Mouse (Mus musculus) thymus, postnatal 0 days (tissue): ENCODE results near the gene Lhfpl4. TPM values are rescaled to one million over a fixed set of nuclear protein-coding genes. Genes with fewer than 3 reads are reported as not detected.

ENCODE experiments used
- DNase-seq: peaks from one replicate; pipeline ENCODE4 v3.0.0-alpha.2; 2015; ENCODE audit warnings: low spot score
- polyA plus RNA-seq: library from polyadenylated mRNA; unstranded; fragments of >200 nt; fragmentation: Nextera tagmentation; extraction: Ambion mirVana; gene quantifications from 2 replicates; pipeline ENCODE4 v1.2.1, GENCODE M21; 2015

Lhfpl4 gene
- polyA plus RNA-seq, 1 experiment from 2014 or later = 0.66 TPM

DNA sequence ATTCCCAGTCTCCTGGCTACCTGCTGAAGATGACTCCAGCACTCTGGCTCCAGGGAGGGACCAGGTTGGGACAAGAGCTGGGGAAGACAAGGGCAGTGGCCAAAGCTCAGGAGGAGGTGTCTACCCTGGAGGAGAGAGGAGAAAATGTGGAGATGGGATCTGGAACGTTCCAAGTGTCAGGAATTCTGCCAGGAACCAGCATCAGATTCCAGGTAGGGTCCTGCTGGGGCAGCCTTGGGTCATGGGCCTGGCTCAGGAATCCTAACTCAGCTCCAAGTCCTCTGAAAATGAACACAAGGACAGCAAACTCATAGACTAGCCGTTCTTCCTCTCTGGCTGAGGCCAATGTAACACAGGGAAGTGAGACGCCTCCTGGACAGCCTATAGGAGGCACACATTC, 25.3 kb downstream of the Lhfpl4 start:
- no peak for DNase-seq

DNA sequence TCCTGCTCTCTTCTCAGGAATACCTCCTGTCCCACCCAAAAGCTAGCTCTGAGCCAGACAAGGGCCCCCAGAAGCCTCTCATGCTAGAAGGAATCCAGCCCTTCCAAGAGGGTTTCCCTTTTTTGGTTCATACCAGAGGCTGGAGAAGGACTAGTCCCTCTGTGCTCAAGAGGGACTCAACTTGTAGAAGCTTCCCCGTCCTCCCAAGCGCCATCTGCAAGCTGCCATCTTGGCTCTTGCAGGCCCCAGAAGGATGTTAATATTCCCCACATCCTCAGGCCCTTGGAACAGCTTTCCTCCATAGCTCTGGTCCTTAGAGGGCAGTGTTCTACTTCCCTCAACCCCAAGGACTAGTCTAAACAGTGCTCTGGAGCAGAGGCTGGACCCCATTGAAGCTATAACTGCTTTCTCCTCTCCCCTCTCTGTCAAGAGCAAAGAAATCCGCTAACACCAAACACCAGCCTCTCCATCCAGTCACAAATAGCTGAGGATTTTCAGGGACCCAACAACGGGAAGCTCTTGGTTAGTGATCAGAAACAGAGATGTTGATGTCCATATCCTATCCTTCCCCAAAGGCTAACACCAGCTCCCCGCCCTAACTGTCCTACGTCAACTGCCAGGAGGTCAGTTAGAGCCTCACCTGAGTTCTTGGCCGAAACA, 26.7 kb downstream of the Lhfpl4 start:
- no peak for DNase-seq

DNA sequence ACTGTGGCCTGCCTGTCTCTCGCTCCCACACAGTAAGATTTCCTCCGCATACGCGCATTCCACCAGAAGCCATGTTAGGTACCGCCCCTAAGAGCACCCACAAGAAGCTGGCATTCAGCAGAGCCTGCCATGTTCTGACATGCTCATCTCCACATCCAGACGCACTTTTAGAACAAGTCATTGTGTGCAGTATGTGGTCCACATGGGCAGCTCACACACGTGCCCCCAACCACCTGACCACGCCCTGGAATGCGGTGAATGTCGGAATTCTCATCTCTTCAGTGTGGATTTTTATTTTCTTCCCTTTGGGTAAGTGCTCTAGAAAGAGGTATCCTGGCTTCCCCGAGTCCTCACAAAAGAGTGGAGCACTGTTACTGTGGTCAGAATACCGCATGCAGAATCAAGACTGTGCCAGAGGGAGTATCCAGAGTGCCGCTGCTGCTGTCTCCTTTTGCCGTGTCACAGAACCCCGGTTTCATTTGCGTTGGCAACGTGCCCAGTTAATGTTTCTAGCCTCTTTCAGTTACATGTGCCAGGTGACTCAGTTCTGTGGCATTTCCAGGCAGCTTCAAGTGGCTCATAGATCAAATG, 28.4 kb downstream of the Lhfpl4 start:
- DNase-seq = no peak

DNA sequence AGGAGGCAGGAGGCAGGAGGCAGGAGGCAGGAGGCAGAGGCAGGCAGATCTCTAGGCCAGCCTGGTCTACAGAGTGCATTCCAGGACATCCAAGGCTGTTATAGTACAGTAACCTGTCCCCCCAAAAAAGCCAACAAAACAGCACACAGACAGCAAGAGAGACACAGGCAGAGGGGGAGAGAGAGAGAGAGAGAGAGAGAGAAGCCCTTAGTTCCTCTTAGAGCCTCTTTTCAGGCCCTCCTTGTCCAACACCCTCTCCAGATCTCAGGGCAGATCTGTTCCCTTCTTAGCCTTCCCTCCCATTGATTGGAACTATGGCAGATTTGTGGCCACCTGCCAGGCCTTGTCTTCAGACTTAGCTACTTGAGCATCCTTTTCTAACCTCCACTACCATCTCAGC, 31.7 kb downstream of the Lhfpl4 start:
- DNase-seq = no peak

DNA sequence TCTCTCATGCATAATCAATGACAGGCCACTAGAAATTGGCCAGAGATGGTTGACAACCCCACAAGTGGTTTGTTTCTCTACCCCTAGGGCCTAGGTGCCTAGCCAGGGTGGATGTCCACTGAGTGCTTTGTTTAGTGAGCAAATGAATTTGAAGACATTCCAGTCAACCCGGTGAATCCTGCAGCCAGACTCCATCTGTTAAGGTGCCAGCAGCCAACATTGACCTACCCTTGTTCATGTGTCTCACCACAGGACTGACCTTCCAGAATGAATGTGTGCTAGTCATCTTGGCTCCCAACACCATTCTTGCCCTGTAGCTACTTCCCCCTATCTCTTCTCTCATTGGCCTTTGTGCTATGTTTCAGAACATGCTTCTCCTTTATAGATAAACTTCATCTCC, 33.2 kb downstream of the Lhfpl4 start:
- DNase-seq = no peak

DNA sequence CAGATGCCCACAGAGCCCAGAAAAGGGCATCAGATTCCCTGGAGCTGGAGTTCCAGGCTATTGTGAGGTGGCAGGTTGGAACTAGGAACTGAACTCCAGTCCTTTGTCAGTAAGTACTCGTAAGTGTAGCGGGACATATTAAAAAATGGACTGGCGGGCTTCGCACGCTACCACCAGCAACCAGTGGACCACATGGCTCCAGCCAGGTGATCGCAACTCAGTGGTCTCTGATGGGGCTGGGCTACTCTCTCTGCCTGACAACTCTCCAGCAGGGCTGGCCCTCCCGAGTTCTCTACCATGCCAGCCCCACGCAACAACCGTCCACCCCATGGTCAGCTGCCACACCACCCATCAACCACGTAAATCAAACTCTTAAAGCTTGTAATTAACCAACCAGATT, 35.1 kb downstream of the Lhfpl4 start:
- no peak for DNase-seq

GRCm38 (mm10) chr6:113156064-113156463, 39.1 kb downstream of the Lhfpl4 start:
- DNase-seq = no peak

GRCm38 (mm10) chr6:113154886-113155285, 40.3 kb downstream of the Lhfpl4 start:
- DNase-seq = no peak

- no peak for DNase-seq
Measured at GRCm38 (mm10) chr6:113154071-113154470, 41.1 kb downstream of the Lhfpl4 start.

DNA sequence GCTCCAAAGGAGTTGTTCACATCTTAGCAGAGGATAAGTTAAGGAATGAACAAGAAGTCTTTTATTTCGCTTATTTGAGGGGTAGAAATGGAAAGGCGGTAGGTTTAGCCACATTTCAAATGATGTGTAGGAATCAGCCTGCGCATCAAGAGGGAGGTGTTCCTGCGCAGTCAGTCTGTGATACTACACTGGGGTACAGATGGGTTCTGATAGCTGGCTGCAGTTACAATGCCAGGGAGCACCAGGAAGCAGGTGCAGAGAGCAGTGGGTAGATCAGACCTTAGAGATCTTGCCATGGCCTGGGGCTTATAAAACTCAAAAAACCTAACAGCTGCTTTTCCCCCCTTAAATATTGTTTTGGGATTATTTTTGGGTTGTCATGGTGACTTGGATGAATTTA, 49.9 kb downstream of the Lhfpl4 start:
- no peak for DNase-seq

DNA sequence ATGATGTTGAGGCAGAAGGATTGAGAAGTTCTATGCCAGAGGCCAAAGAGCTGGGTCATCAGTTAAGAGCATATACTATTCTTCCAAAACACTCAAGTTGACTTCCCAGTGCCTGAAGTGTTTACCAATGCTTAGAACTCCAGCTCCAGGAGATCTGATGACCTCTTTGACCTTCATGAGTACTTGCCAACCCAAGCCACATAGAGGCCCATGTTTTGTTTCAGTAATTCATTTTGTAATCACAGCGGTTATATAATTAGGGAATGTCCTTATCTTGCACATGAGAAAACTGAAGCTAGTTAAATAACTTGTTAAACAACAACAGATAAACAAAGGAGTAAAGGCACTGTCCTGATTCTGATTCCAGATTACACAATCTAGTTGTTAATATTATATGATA, 50.4 kb downstream of the Lhfpl4 start:
- DNase-seq = no peak

- DNase-seq = no peak
Measured at GRCm38 (mm10) chr6:113141389-113142094, 53.6 kb downstream of the Lhfpl4 start.

- no peak for DNase-seq
Measured at GRCm38 (mm10) chr6:113133360-113133759, 61.8 kb downstream of the Lhfpl4 start.

DNA sequence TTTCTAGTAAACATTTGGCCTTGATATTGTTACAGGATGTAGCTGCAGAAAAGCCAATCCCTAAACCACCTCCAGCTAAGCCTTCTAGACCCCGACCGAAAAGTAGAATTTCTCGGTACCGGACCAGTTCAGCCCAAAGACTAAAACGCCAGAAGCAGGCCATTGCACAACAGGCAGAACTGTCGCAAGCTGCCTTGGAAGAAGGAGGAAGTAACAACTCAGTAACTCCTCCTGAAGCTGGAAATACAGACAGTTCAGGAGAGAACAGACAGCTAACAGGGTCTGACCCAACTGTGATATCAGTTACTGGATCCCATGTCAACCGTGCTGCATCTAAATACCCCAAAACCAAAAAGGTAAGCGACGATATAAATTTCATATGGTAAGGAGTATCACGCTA, 74.4 kb downstream of the Lhfpl4 start:
- no peak for DNase-seq

Other genes with a start within 250 kb of the Lhfpl4 start
- 0.71 and 1.2 TPM in 2 replicates for gene Srgap3, start 248.1 kb downstream of the Lhfpl4 start, polyA plus RNA-seq
- 67.9 and 68.5 TPM in 2 replicates for gene Thumpd3, start 149.2 kb downstream of the Lhfpl4 start, polyA plus RNA-seq
- gene Setd5, start 118.0 kb downstream of the Lhfpl4 start, polyA plus RNA-seq = 36.5 and 45.2 TPM in 2 replicates
- gene Mtmr14, start 42.5 kb upstream of the Lhfpl4 start, polyA plus RNA-seq = 37.5 and 37.7 TPM in 2 replicates
- 0.14 and 0.48 TPM in 2 replicates for gene Cpne9, start 86.9 kb upstream of the Lhfpl4 start, polyA plus RNA-seq
- 19.8 and 20.5 TPM in 2 replicates for gene Brpf1, start 111.8 kb upstream of the Lhfpl4 start, polyA plus RNA-seq
- gene Ogg1, start 131.6 kb upstream of the Lhfpl4 start, polyA plus RNA-seq = 14.1 and 14.3 TPM in 2 replicates
- gene Camk1, start 148.6 kb upstream of the Lhfpl4 start, polyA plus RNA-seq = 10.9 and 12.7 TPM in 2 replicates
- 37.5 and 39.5 TPM in 2 replicates for gene Tada3, start 182.5 kb upstream of the Lhfpl4 start, polyA plus RNA-seq
- gene Arpc4, start 182.7 kb upstream of the Lhfpl4 start, polyA plus RNA-seq = 528 and 562 TPM in 2 replicates
- gene Ttll3, start 193.9 kb upstream of the Lhfpl4 start, polyA plus RNA-seq = 4.6 and 7.2 TPM in 2 replicates
- 25.3 and 26.7 TPM in 2 replicates for gene Rpusd3, start 224.0 kb upstream of the Lhfpl4 start, polyA plus RNA-seq
- gene Cidec, start 240.4 kb upstream of the Lhfpl4 start, polyA plus RNA-seq = 0.37 and 1.5 TPM in 2 replicates
- gene Jagn1, start 247.2 kb upstream of the Lhfpl4 start, polyA plus RNA-seq = 69.1 and 70.6 TPM in 2 replicates